Mouse (Mus musculus): ENCODE results near the gene Ankrd23. TPM values are rescaled to one million over a fixed set of nuclear protein-coding genes. Genes with fewer than 3 reads are reported as not detected.

The Ankrd23 gene
- total and polyA plus RNA-seq, 2 experiments from 2014 or later, result 34.2 to 93.8 TPM

DNA sequence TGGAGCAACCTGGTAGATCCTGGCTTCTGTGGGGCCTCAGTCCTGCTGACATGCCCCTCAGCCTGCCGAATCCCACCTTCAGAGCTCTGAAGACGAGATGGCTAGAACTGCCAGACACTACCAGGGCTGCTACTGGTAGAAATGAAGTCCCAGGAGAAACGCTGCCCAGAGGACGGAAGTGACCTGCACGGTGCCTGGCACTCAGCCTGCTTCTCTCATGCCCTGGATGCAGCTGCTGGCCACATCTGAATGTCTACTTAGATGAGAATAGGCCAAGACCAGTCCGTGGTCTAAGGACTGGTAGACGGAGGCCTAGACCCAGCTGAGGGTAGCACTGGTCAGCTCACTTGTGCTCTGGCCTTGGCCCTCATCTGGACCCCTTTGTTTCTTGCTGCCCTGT, 5.7 kb downstream of the Ankrd23 start:
- DNase-seq (ENCODE audit: low spot score), result no peak
- H3K36me3 ChIP-seq (replicated peaks; ENCODE audit: control insufficient read depth, insufficient read depth, low read length), result peaks cover 18% of the 10 kb centered on the region
- no peak overlapping the region for H3K4me3 ChIP-seq (ENCODE audit: low read depth, low read length)
- H3K4me2 ChIP-seq (ENCODE audit: low read depth, low read length), result no peak overlapping the region
- peak overlapping the region; percentile 44 for H3K27ac ChIP-seq (ENCODE audit: low read depth)
- no peak for ATAC-seq (ENCODE audit: insufficient read depth, low read depth)
- no peaks in the 10 kb centered on the region for H3K27me3 ChIP-seq (ENCODE audit: control insufficient read depth, insufficient read depth, low read length)
- no peaks in the 10 kb centered on the region for H3K9me3 ChIP-seq (replicated peaks; ENCODE audit: control insufficient read depth, low read length)
- peaks cover 31% of the 10 kb centered on the region for H3K4me1 ChIP-seq (ENCODE audit: control insufficient read depth, insufficient read depth)
- TF ChIP-seq EP300 (IDR thresholded peaks at IDR 0.05; ENCODE audit: low read depth), result no peak
- TF ChIP-seq CTCF (IDR thresholded peaks at IDR 0.05; ENCODE audit: low read depth), result no peak
- no peak overlapping the region for H3K9ac ChIP-seq (replicated peaks; ENCODE audit: low read depth, low read length)
- 76% methylated on average over 7 of the region's 7 CpGs for WGBS

DNA sequence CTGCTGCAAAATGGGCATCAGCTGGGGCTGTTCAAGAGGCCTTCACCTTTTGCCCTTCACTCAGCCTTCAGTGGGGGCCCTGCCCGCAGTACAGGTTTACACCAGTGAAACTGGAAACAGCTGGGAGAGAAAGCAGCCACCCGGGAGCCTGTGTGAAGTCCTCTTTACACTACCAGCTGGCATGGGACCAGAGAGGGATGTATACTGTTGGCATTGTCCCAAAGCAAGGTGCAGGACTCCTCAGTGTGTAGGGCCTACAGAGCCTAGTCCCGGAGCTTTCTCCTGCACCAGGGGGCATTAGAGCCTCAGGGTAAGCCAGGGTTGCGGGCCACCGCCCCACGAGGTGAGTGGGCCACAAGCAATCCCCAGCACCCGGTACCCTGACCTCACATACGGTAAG, 6.2 kb downstream of the Ankrd23 start:
- Histone ChIP-seq H3K9me3 (replicated peaks; ENCODE audit: control insufficient read depth, low read length) (no peaks in the 10 kb centered on the region), H3K36me3 (replicated peaks; ENCODE audit: control insufficient read depth, insufficient read depth, low read length) (peaks cover 23% of the 10 kb centered on the region), H3K4me1 (ENCODE audit: control insufficient read depth, insufficient read depth) (peaks cover 27% of the 10 kb centered on the region), H3K9ac (replicated peaks; ENCODE audit: low read depth, low read length) (no peak overlapping the region), H3K4me2 (ENCODE audit: low read depth, low read length) (no peak overlapping the region), H3K27me3 (ENCODE audit: control insufficient read depth, insufficient read depth, low read length) (no peaks in the 10 kb centered on the region), H3K4me3 (ENCODE audit: low read depth, low read length) (no peak overlapping the region), H3K27ac (ENCODE audit: low read depth) (peak overlapping the region; percentile 44)
- no peak for ATAC-seq (ENCODE audit: insufficient read depth, low read depth)
- WGBS, result 53% methylated on average over 8 of the region's 8 CpGs
- no peak for TF ChIP-seq CTCF (IDR thresholded peaks at IDR 0.05; ENCODE audit: low read depth)
- no peak for TF ChIP-seq EP300 (IDR thresholded peaks at IDR 0.05; ENCODE audit: low read depth)
- no peak for DNase-seq (ENCODE audit: low spot score)

DNA sequence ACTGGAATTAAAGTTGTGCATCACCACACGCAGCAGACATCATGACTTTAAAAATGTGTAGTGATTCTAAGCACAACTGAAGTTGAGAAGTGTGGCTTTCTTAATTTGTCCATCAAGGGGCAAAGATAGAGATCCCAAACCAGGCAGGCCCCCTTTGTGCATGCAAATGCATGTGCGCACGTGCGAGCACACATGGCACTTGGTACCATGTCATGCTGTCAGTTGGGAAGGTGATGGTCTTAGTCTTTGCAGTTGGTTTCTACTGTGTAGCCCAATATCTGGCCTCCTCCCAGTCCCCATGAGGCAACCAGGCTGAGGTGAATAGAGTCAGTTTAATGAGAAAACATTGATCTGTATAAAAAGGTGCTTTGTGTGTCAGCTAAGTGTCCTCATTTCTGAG, 6.8 kb downstream of the Ankrd23 start:
- H3K4me2 ChIP-seq (ENCODE audit: low read depth, low read length), result no peak overlapping the region

DNA sequence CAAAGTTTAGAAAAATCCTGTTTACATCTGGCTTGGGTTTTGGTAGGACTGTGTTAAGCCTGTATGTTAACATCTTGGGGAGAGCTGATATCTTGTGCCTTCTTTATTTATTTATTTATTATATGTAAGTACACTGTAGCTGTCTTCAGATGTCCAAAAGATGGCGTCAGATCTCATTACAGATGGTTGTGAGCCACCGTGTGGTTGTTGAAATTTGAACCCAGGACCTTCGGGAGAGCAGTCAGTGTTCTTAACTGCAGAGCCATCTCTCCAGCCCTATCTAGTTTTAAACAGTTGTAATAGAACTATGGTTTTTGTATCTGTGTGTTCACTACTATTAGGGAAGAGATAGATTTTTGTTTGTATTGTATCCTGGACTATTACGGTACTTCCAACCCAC, 7.4 kb downstream of the Ankrd23 start:
- Histone ChIP-seq H3K9ac (replicated peaks; ENCODE audit: low read depth, low read length) (no peak overlapping the region), H3K36me3 (replicated peaks; ENCODE audit: control insufficient read depth, insufficient read depth, low read length) (peaks cover 35% of the 10 kb centered on the region), H3K27me3 (ENCODE audit: control insufficient read depth, insufficient read depth, low read length) (no peaks in the 10 kb centered on the region), H3K4me3 (ENCODE audit: low read depth, low read length) (no peak overlapping the region), H3K4me2 (ENCODE audit: low read depth, low read length) (no peak overlapping the region), H3K27ac (ENCODE audit: low read depth) (no peak overlapping the region), H3K4me1 (ENCODE audit: control insufficient read depth, insufficient read depth) (peaks cover 21% of the 10 kb centered on the region), H3K9me3 (replicated peaks; ENCODE audit: control insufficient read depth, low read length) (no peaks in the 10 kb centered on the region)
- ATAC-seq (ENCODE audit: insufficient read depth, low read depth) (no peak), DNase-seq (ENCODE audit: low spot score) (no peak)
- TF ChIP-seq CTCF (IDR thresholded peaks at IDR 0.05; ENCODE audit: low read depth) (no peak), EP300 (IDR thresholded peaks at IDR 0.05; ENCODE audit: low read depth) (no peak)
- WGBS, result 88% methylated on average over 4 of the region's 4 CpGs

More for the DNA sequence above, 6.8 kb downstream of the Ankrd23 start:
- 92% methylated on average over 4 of the region's 4 CpGs for WGBS
- H3K4me1 ChIP-seq (ENCODE audit: control insufficient read depth, insufficient read depth), result peaks cover 20% of the 10 kb centered on the region
- H3K9ac ChIP-seq (replicated peaks; ENCODE audit: low read depth, low read length), result no peak overlapping the region
- H3K9me3 ChIP-seq (replicated peaks; ENCODE audit: control insufficient read depth, low read length), result no peaks in the 10 kb centered on the region
- ATAC-seq (ENCODE audit: insufficient read depth, low read depth) (no peak), DNase-seq (ENCODE audit: low spot score) (no peak)
- no peak overlapping the region for H3K27ac ChIP-seq (ENCODE audit: low read depth)
- peaks cover 29% of the 10 kb centered on the region for H3K36me3 ChIP-seq (replicated peaks; ENCODE audit: control insufficient read depth, insufficient read depth, low read length)
- no peak overlapping the region for H3K4me3 ChIP-seq (ENCODE audit: low read depth, low read length)
- TF ChIP-seq EP300 (IDR thresholded peaks at IDR 0.05; ENCODE audit: low read depth) (no peak), CTCF (IDR thresholded peaks at IDR 0.05; ENCODE audit: low read depth) (no peak)
- H3K27me3 ChIP-seq (ENCODE audit: control insufficient read depth, insufficient read depth, low read length), result no peaks in the 10 kb centered on the region

DNA sequence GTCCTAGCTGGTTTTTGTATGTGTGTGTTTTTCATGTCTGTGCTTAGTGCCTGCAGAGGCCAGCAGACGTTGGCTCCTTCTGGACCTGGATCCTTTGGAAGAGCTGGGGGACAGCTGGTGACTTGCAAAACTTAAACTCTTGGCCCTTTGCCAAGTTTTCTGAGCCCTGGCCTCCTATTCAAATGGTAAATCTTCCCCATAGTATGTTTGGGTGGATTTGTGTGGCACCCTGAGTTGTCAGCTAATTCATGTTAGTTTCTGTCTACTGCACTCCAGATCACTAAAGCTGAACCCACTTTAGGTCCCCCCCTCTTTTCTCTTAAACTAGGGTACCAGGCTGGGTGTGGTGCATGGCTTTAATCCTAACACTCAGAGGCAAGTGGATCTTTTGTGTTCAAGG, 8.3 kb downstream of the Ankrd23 start:
- Histone ChIP-seq H3K4me3 (ENCODE audit: low read depth, low read length) (no peak overlapping the region), H3K27me3 (ENCODE audit: control insufficient read depth, insufficient read depth, low read length) (no peaks in the 10 kb centered on the region), H3K4me1 (ENCODE audit: control insufficient read depth, insufficient read depth) (peaks cover 18% of the 10 kb centered on the region), H3K36me3 (replicated peaks; ENCODE audit: control insufficient read depth, insufficient read depth, low read length) (peaks cover 36% of the 10 kb centered on the region), H3K9me3 (replicated peaks; ENCODE audit: control insufficient read depth, low read length) (no peaks in the 10 kb centered on the region), H3K4me2 (ENCODE audit: low read depth, low read length) (no peak overlapping the region), H3K27ac (ENCODE audit: low read depth) (no peak overlapping the region), H3K9ac (replicated peaks; ENCODE audit: low read depth, low read length) (no peak overlapping the region)
- no peak for TF ChIP-seq EP300 (IDR thresholded peaks at IDR 0.05; ENCODE audit: low read depth)
- TF ChIP-seq CTCF (IDR thresholded peaks at IDR 0.05; ENCODE audit: low read depth), result no peak
- ATAC-seq (ENCODE audit: insufficient read depth, low read depth) (no peak), DNase-seq (ENCODE audit: low spot score) (no peak)
- 5% methylated on average over 1 of the region's 1 CpGs for WGBS

DNA sequence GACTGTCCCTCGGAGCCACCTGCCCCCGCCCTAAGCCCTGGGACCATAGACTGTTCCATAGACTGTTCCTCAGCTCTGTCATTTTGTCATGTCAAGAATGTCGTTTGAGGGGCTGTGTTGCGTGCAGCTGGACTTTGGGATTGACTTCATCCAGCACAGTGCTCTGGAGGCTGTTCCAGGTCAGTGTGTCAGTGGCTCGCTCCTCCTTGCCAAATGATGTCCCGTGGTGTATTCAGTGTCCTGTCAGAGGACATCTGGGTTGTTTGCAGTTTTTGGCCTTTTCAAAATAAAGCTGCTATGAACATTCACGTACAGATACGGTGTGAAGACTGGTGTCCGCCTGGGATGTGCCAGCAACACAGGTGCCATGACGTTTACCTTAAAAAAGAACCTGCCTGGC, 9.8 kb downstream of the Ankrd23 start:
- H3K4me1 ChIP-seq (ENCODE audit: control insufficient read depth, insufficient read depth), result peaks cover 16% of the 10 kb centered on the region; the same call in 1 of the 2 replicates

More for the DNA sequence above, 9.8 kb downstream of the Ankrd23 start:
- no peak overlapping the region for H3K27ac ChIP-seq (ENCODE audit: low read depth)
- TF ChIP-seq CTCF (IDR thresholded peaks at IDR 0.05; ENCODE audit: low read depth), result no peak
- no peak for TF ChIP-seq EP300 (IDR thresholded peaks at IDR 0.05; ENCODE audit: low read depth)
- H3K36me3 ChIP-seq (replicated peaks; ENCODE audit: control insufficient read depth, insufficient read depth, low read length), result peaks cover 45% of the 10 kb centered on the region
- H3K9me3 ChIP-seq (replicated peaks; ENCODE audit: control insufficient read depth, low read length), result no peaks in the 10 kb centered on the region
- H3K27me3 ChIP-seq (ENCODE audit: control insufficient read depth, insufficient read depth, low read length), result no peaks in the 10 kb centered on the region
- ATAC-seq (ENCODE audit: insufficient read depth, low read depth) (no peak), DNase-seq (ENCODE audit: low spot score) (no peak)
- H3K9ac ChIP-seq (replicated peaks; ENCODE audit: low read depth, low read length), result no peak overlapping the region
- 76% methylated on average over 10 of the region's 10 CpGs for WGBS
- no peak overlapping the region for H3K4me3 ChIP-seq (ENCODE audit: low read depth, low read length)
- H3K4me2 ChIP-seq (ENCODE audit: low read depth, low read length), result no peak overlapping the region
